Mouse (Mus musculus) gastrocnemius, postnatal 4 days (tissue): ENCODE measurements around the gene Sptlc2. TPM values are rescaled to one million over a fixed set of nuclear protein-coding genes. Genes with fewer than 3 reads are reported as not detected.
"Not testable (repeated sequence)": the region's sequence is repeated elsewhere in the genome, so short reads cannot be mapped to it uniquely, and the experiment has no call there.

Experiments
- DNase-seq, 2 experiments: peaks; one replicate each; pipeline ENCODE4 v3.0.0; 2021 to 2022; ENCODE audit warnings: low spot score in 2 of 2, mixed read lengths in 2 of 2
- total RNA-seq, 2 experiments: library from RNA; stranded (reverse); gene quantifications; 2 replicates each; pipeline ENCODE4 v1.2.3; 2021

Sptlc2 gene
- total RNA-seq, 2 experiments from 2014 or later: 41.7 to 44.1 TPM

GRCm38 (mm10) chr12:87333794-87334193, 54.4 kb downstream of the Sptlc2 start:
- no peak for DNase-seq

GRCm38 (mm10) chr12:87332511-87332910, 55.6 kb downstream of the Sptlc2 start:
- no peak for DNase-seq

- DNase-seq: no peak
Observed at GRCm38 (mm10) chr12:87331908-87332307, 56.2 kb downstream of the Sptlc2 start.

- DNase-seq: no peak
Observed at GRCm38 (mm10) chr12:87331053-87331456, 57.1 kb downstream of the Sptlc2 start.

GRCm38 (mm10) chr12:87330213-87330612, 57.9 kb downstream of the Sptlc2 start:
- no peak for DNase-seq

GRCm38 (mm10) chr12:87328025-87328424, 60.1 kb downstream of the Sptlc2 start:
- DNase-seq: no peak

- no peak for DNase-seq
Observed at GRCm38 (mm10) chr12:87327610-87328009, 60.5 kb downstream of the Sptlc2 start.

- DNase-seq: no peak
Observed at GRCm38 (mm10) chr12:87325452-87325851, 62.7 kb downstream of the Sptlc2 start.

GRCm38 (mm10) chr12:87319229-87319628, 68.9 kb downstream of the Sptlc2 start:
- DNase-seq: no peak

GRCm38 (mm10) chr12:87317951-87318350, 70.2 kb downstream of the Sptlc2 start:
- DNase-seq: no peak

GRCm38 (mm10) chr12:87313098-87313497, 75.1 kb downstream of the Sptlc2 start:
- no peak for DNase-seq

GRCm38 (mm10) chr12:87306584-87306844, 81.6 kb downstream of the Sptlc2 start:
- not testable (repeated sequence) for DNase-seq

- DNase-seq: no peak
Observed at GRCm38 (mm10) chr12:87305767-87306583, 82.2 kb downstream of the Sptlc2 start.

GRCm38 (mm10) chr12:87301189-87301588, 87.0 kb downstream of the Sptlc2 start:
- DNase-seq: no peak

- DNase-seq: no peak
Observed at GRCm38 (mm10) chr12:87300441-87300690, 87.8 kb downstream of the Sptlc2 start.

- DNase-seq: peak in 1 of 2 experiments; percentile 41
Observed at GRCm38 (mm10) chr12:87299657-87300440, 88.3 kb downstream of the Sptlc2 start, which contains the start of gene Ism2. Gene Ism2 (minus strand): TSS chr12:87299705.

- DNase-seq: no peak
Observed at GRCm38 (mm10) chr12:87299037-87299656, 89.0 kb downstream of the Sptlc2 start.

GRCm38 (mm10) chr12:87293934-87294333, 94.2 kb downstream of the Sptlc2 start:
- DNase-seq: no peak

GRCm38 (mm10) chr12:87289100-87289499, 99.1 kb downstream of the Sptlc2 start:
- no peak for DNase-seq

GRCm38 (mm10) chr12:87284726-87285125, 103.4 kb downstream of the Sptlc2 start:
- DNase-seq: no peak

GRCm38 (mm10) chr12:87284268-87284667, 103.9 kb downstream of the Sptlc2 start:
- DNase-seq: no peak

GRCm38 (mm10) chr12:87283706-87284105, 104.4 kb downstream of the Sptlc2 start:
- no peak for DNase-seq
